Mouse (Mus musculus): ENCODE results near the gene Mipol1. TPM values are rescaled to one million over a fixed set of nuclear protein-coding genes. Genes with fewer than 3 reads are reported as not detected.

Mipol1 gene
- polyA plus RNA-seq, 1 experiment: 0.70 TPM

- TF ChIP-seq MAX (IDR thresholded peaks at IDR 0.05) (no peak), USF1 (IDR thresholded peaks at IDR 0.05; ENCODE audit: low read depth) (no peak), CEBPB (IDR thresholded peaks at IDR 0.05; ENCODE audit: low read depth) (no peak), FOSL1 (IDR thresholded peaks at IDR 0.05; ENCODE audit: insufficient read depth, low read length, poor library complexity, severe bottlenecking) (no peak), MYOG (IDR thresholded peaks at IDR 0.05; ENCODE audit: control insufficient read depth, extremely low read depth, insufficient read length) (no peak), MYOD1 (IDR thresholded peaks at IDR 0.05; ENCODE audit: control insufficient read depth, insufficient read length, low read depth) (no peak), CTCF (IDR thresholded peaks at IDR 0.05; ENCODE audit: control insufficient read depth, insufficient read depth, insufficient read length) (no peak)
- no peaks in the 10 kb centered on the region for H3K27me3 ChIP-seq (ENCODE audit: control insufficient read depth, insufficient read depth, insufficient read length)
Measured at GRCm38 (mm10) chr12:57227776-57228175, 2.5 kb upstream of the Mipol1 start.

GRCm38 (mm10) chr12:57229703-57230102 lies 524 bp upstream of the Mipol1 start:
- Histone ChIP-seq H3K79me3 (ENCODE audit: low read depth) (peaks cover 39% of the 10 kb centered on the region), H3K79me2 (ENCODE audit: control insufficient read depth, insufficient read depth) (peaks cover 44% of the 10 kb centered on the region)
- TF ChIP-seq MYOG (IDR thresholded peaks at IDR 0.05; ENCODE audit: control insufficient read depth, extremely low read depth, insufficient read length) (no peak), MYOD1 (IDR thresholded peaks at IDR 0.05; ENCODE audit: control insufficient read depth, insufficient read length, low read depth) (no peak), MAX (IDR thresholded peaks at IDR 0.05) (no peak), USF1 (IDR thresholded peaks at IDR 0.05; ENCODE audit: low read depth) (no peak), CEBPB (IDR thresholded peaks at IDR 0.05; ENCODE audit: low read depth) (no peak), FOSL1 (IDR thresholded peaks at IDR 0.05; ENCODE audit: insufficient read depth, low read length, poor library complexity, severe bottlenecking) (no peak), CTCF (IDR thresholded peaks at IDR 0.05; ENCODE audit: control insufficient read depth, insufficient read depth, insufficient read length) (no peak)

More at GRCm38 (mm10) chr12:57227776-57228175, 2.5 kb upstream of the Mipol1 start:
- H3K36me3 ChIP-seq (ENCODE audit: control insufficient read depth, insufficient read depth): no peaks in the 10 kb centered on the region
- H3K79me2 ChIP-seq (ENCODE audit: control insufficient read depth, insufficient read depth): peaks cover 24% of the 10 kb centered on the region
- no peak overlapping the region for H3ac ChIP-seq (ENCODE audit: control insufficient read depth, insufficient read length, low read depth)
- H3K79me3 ChIP-seq (ENCODE audit: low read depth): peaks cover 20% of the 10 kb centered on the region
- H3K4me3 ChIP-seq (ENCODE audit: insufficient read depth, poor library complexity, severe bottlenecking): no peak overlapping the region

GRCm38 (mm10) chr12:57231085-57231875 lies 1.1 kb downstream of the Mipol1 start:
- Histone ChIP-seq H3K79me3 (ENCODE audit: low read depth) (peaks cover 53% of the 10 kb centered on the region), H3K27me3 (ENCODE audit: control insufficient read depth, insufficient read depth, insufficient read length) (no peaks in the 10 kb centered on the region), H3ac (ENCODE audit: control insufficient read depth, insufficient read length, low read depth) (no peak overlapping the region), H3K79me2 (ENCODE audit: control insufficient read depth, insufficient read depth) (peaks cover 59% of the 10 kb centered on the region), H3K4me3 (ENCODE audit: insufficient read depth, poor library complexity, severe bottlenecking) (peak overlapping the region; percentile 55), H3K36me3 (ENCODE audit: control insufficient read depth, insufficient read depth) (peaks cover 18% of the 10 kb centered on the region)
- TF ChIP-seq FOSL1 (IDR thresholded peaks at IDR 0.05; ENCODE audit: insufficient read depth, low read length, poor library complexity, severe bottlenecking) (no peak), CEBPB (IDR thresholded peaks at IDR 0.05; ENCODE audit: low read depth) (no peak), USF1 (IDR thresholded peaks at IDR 0.05; ENCODE audit: low read depth) (no peak), MYOD1 (IDR thresholded peaks at IDR 0.05; ENCODE audit: control insufficient read depth, insufficient read length, low read depth) (no peak), CTCF (IDR thresholded peaks at IDR 0.05; ENCODE audit: control insufficient read depth, insufficient read depth, insufficient read length) (no peak), MAX (IDR thresholded peaks at IDR 0.05) (no peak), MYOG (IDR thresholded peaks at IDR 0.05; ENCODE audit: control insufficient read depth, extremely low read depth, insufficient read length) (no peak)

More at GRCm38 (mm10) chr12:57229703-57230102, 524 bp upstream of the Mipol1 start:
- H3K36me3 ChIP-seq (ENCODE audit: control insufficient read depth, insufficient read depth): peaks cover 4% of the 10 kb centered on the region
- H3K27me3 ChIP-seq (ENCODE audit: control insufficient read depth, insufficient read depth, insufficient read length): no peaks in the 10 kb centered on the region
- peak overlapping the region; percentile 48 for H3ac ChIP-seq (ENCODE audit: control insufficient read depth, insufficient read length, low read depth)
- H3K4me3 ChIP-seq (ENCODE audit: insufficient read depth, poor library complexity, severe bottlenecking): peak overlapping the region; percentile 55

GRCm38 (mm10) chr12:57233386-57233785 lies 3.2 kb downstream of the Mipol1 start:
- TF ChIP-seq MAX (IDR thresholded peaks at IDR 0.05): no peak
- no peak for TF ChIP-seq MYOG (IDR thresholded peaks at IDR 0.05; ENCODE audit: control insufficient read depth, extremely low read depth, insufficient read length)
- TF ChIP-seq FOSL1 (IDR thresholded peaks at IDR 0.05; ENCODE audit: insufficient read depth, low read length, poor library complexity, severe bottlenecking): no peak
- TF ChIP-seq USF1 (IDR thresholded peaks at IDR 0.05; ENCODE audit: low read depth): no peak
- H3K27me3 ChIP-seq (ENCODE audit: control insufficient read depth, insufficient read depth, insufficient read length): no peaks in the 10 kb centered on the region
- peaks cover 80% of the 10 kb centered on the region for H3K79me2 ChIP-seq (ENCODE audit: control insufficient read depth, insufficient read depth)
- H3ac ChIP-seq (ENCODE audit: control insufficient read depth, insufficient read length, low read depth): no peak overlapping the region
- peaks cover 28% of the 10 kb centered on the region for H3K36me3 ChIP-seq (ENCODE audit: control insufficient read depth, insufficient read depth)
- peaks cover 72% of the 10 kb centered on the region for H3K79me3 ChIP-seq (ENCODE audit: low read depth)
- H3K4me3 ChIP-seq (ENCODE audit: insufficient read depth, poor library complexity, severe bottlenecking): no peak overlapping the region

- H3K36me3 ChIP-seq (ENCODE audit: control insufficient read depth, insufficient read depth): peaks cover 40% of the 10 kb centered on the region
- TF ChIP-seq MYOD1 (IDR thresholded peaks at IDR 0.05; ENCODE audit: control insufficient read depth, insufficient read length, low read depth) (no peak), MYOG (IDR thresholded peaks at IDR 0.05; ENCODE audit: control insufficient read depth, extremely low read depth, insufficient read length) (no peak), CEBPB (IDR thresholded peaks at IDR 0.05; ENCODE audit: low read depth) (no peak), CTCF (IDR thresholded peaks at IDR 0.05; ENCODE audit: control insufficient read depth, insufficient read depth, insufficient read length) (no peak), FOSL1 (IDR thresholded peaks at IDR 0.05; ENCODE audit: insufficient read depth, low read length, poor library complexity, severe bottlenecking) (no peak), USF1 (IDR thresholded peaks at IDR 0.05; ENCODE audit: low read depth) (no peak), MAX (IDR thresholded peaks at IDR 0.05) (no peak)
- H3K27me3 ChIP-seq (ENCODE audit: control insufficient read depth, insufficient read depth, insufficient read length): no peaks in the 10 kb centered on the region
- no peak overlapping the region for H3K4me3 ChIP-seq (ENCODE audit: insufficient read depth, poor library complexity, severe bottlenecking)
- H3K79me3 ChIP-seq (ENCODE audit: low read depth): peaks cover 30% of the 10 kb centered on the region
- H3ac ChIP-seq (ENCODE audit: control insufficient read depth, insufficient read length, low read depth): no peak overlapping the region
- peaks cover 35% of the 10 kb centered on the region for H3K79me2 ChIP-seq (ENCODE audit: control insufficient read depth, insufficient read depth)
Measured at GRCm38 (mm10) chr12:57243671-57244495, 13.7 kb downstream of the Mipol1 start.
